Mouse (Mus musculus) lung, postnatal 25 days (tissue): ENCODE measurements around the gene Cfap57.
A peak's percentile ranks its signal among the peaks of the same experiment; 100 is the strongest.
"Not testable (repeated sequence)": the region's sequence is repeated elsewhere in the genome, so short reads cannot be mapped to it uniquely, and the experiment has no call there.

ENCODE experiments used
- DNase-seq: peaks from one replicate; pipeline ENCODE4 v3.0.0; 2022; ENCODE audit warnings: low spot score

Cfap57 gene

DNA sequence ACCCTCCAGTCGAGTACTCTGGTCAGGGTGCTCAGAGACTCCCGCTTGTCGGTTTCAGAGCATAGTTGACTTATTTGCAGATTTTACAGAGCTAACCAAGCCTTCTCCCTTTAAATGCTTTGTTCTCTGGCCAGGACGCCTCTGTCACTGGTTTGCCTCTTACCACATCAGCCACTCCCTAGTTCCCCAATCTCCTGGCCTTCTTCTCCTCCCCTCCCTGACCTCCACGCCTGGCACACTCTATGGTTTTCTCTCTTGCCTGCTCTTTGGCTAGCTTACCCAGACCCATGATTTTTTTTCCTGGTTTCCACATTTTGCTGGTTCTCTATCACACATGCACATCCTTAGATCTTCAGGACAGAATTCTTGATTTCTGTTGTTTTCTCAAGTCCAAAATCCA, 102.4 kb downstream of the Cfap57 start:
- DNase-seq, result peak; percentile 28

DNA sequence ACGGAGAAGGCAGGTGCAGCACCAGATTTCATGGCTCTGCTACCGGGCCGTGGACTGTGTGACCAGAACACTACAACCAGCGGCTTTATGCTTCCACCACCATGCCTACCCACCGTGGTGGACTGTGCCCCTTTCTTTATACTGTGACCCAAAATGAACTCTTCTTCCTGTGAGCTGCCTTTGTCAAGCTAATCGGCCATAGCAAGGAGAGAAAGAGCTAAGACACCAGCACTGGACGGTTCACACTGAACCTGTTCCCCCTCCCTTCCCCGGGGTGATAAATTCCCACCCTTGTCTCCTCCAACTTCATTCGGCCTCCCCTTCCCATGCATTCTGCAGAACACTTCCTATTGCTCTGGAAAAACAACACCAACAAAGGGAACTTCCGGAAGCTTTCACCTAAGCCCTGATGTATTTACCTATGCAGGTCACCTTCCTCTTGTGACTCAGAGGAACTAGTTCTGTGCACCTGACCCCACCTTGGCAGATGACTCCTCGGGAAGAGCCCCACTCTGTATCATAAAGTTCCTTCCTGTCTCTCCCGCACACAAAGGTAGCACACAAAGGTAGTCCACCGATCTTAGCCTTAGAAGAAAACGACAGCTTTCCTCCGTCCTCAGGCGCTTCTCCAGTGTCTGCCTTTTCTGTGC, 103.0 kb downstream of the Cfap57 start:
- peak; percentile 24 for DNase-seq

DNA sequence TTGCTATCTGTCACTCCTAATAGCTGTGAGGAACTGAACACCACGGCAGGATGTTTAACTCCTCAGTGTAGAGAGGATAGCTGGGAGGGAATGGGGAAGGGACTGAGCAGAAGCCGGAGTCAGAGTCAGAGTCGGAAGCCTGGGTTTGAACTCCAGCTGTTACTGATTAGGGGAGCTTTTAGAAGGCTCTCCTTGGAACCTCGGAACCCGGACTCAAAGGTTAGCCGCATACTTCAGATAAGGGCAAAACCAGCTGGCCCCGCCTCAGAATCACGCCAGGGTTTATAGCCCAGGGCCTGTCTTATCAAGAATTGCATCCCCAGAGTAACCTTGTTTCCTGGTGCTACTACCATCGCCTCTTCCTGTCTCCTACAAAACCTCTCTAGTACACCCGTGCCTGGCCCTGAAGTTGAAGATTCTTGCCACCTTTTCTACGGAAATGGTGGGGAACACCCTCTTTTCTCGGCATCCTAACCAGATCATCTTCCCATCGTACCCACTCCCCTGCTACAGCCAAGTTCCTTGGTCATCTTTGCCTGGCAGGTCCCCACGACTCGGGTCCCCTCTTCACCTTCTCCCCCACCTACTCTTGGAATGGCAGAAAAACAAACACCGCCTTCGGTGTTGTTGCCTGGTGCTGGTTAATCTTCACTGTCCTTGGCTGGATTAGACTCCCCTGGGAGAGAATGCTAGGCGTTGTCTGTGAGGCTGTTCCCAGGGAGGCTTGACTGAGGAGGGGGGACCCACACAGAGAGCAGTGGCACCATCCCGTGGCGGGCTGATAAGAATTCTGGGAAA, 103.7 kb downstream of the Cfap57 start:
- DNase-seq, result peak; percentile 51

DNA sequence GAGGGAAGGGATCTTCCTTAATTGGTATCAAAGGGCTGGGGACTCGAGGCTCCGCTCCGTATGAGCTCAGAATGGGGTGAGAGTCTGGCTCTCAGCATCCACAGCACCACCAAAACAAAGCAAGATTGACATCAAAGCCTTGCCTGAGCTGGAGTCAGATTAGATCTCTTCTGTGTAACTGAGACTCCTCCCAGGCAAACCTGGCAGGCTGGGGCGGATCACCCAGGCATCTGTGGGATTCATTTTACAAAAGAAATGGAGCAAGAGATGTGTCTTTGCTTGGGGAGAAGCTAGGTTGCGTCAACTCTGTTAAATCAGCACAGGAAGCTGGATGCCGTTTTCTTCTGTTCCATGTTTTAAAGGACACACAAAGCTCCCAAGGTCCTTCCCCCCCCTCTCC, 111.5 kb downstream of the Cfap57 start:
- peak; percentile 23 for DNase-seq

DNA sequence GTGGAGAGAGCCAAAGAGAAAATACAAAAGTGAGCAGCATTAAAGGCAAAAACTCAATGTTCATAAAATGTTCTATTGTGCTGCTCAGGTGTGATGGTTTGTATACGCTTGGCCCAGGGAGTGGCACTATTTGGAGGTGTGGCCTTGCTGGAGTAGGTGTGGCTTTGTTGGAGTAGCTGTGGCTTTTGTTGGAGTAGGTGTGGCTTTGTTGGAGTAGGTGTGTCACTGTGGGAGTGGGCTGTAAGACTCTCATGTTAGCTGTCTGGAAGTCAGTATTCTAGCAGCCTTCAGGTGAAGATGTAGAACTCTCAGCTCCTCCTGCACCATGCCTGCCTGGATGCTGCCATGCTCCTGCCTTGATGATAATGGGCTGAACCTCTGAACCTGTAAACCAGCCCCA, 113.4 kb downstream of the Cfap57 start:
- not testable (repeated sequence) for DNase-seq

DNA sequence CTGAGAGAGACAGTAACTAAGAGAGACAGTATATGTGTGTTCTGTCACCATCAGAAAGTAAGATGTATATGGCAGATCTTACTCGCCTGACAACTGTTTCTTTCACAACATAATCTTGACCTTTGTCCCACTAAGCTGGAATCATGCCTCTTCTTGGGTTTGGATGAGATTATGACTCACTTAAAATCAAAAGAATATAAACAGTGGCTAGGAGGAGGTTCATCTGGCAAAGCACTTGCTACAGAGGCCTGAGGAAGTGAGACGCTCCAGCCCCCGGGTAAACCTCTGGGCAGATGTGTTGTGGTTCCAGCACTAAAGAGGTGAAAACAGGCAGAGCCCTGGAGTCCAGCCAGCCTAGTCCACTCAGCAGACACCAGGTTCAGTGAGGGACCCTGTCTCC, 115.0 kb downstream of the Cfap57 start:
- peak; percentile 51 for DNase-seq
